Mouse (Mus musculus): Measurements from ENCODE around the gene Vamp5. TPM values are rescaled to one million over a fixed set of nuclear protein-coding genes. Genes with fewer than 3 reads are reported as not detected.

Vamp5 gene
- polyA plus RNA-seq, 1 experiment from 2014 or later: 26.3 TPM

DNA sequence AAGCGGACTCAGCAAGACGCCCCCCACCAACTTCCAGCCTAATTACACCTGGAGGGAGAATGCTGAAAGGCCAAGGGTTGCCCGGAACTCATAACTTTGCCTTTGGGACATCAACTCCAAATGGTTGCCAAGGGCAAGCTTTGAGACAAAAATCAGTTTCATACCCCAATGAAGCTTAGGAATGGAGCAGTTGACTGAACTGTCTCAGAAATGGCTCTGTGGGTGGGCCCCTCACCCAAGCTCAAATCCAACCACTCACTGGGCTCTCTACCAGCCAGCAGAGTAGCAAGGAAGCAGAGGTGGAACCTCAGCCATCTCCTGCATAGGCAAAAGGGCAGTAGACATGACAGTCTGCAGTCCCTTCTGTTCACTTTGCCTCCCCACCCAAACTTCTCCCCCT is 7.5 kb upstream of the Vamp5 start:
- 85% methylated on average over 3 of the region's 3 CpGs for WGBS
- Histone ChIP-seq H3K36me3 (ENCODE audit: control insufficient read depth, insufficient read depth, low read length) (peaks cover 12% of the 10 kb centered on the region; the same call in 1 of the 2 replicates), H3K4me2 (replicated peaks; ENCODE audit: low read depth, low read length) (no peak overlapping the region)

DNA sequence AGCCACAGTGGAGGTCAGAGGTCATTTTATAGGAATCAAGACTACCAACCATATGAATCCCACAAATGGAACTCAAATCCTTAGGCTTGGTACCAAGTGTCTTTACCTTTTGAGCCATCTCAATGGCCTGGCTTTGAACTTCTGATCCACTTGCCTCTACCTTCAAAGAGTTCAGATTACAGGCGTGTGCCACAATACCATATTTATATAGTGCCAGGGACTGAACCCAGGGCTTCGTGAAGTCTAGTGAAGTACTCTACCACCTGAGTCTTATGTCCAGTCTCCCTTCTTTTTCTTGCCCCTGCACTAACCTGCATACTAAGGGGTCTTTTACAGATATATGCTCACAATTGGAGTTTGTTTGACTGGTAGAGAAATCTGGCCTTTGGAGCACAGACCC is 6.3 kb upstream of the Vamp5 start:
- no peak overlapping the region for H3K27ac ChIP-seq (ENCODE audit: low read length)
- no peaks in the 10 kb centered on the region for H3K27me3 ChIP-seq (ENCODE audit: control insufficient read depth, insufficient read depth, low read length)
- no peak for ATAC-seq (ENCODE audit: insufficient number of reproducible peaks, insufficient read depth, low FRiP score, low read depth)
- H3K4me1 ChIP-seq (ENCODE audit: control insufficient read depth, insufficient read depth, low read length): peaks cover 15% of the 10 kb centered on the region; the same call in 1 of the 2 replicates
- no peaks in the 10 kb centered on the region for H3K9me3 ChIP-seq (ENCODE audit: control insufficient read depth, low read depth, low read length)
- H3K4me2 ChIP-seq (replicated peaks; ENCODE audit: low read depth, low read length): no peak overlapping the region
- WGBS: 86% methylated on average over 2 of the region's 2 CpGs
- no peak overlapping the region for H3K9ac ChIP-seq (replicated peaks; ENCODE audit: low read depth, low read length)
- no peak overlapping the region for H3K4me3 ChIP-seq (ENCODE audit: low read depth, low read length)
- peaks cover 12% of the 10 kb centered on the region; the same call in 1 of the 2 replicates for H3K36me3 ChIP-seq (ENCODE audit: control insufficient read depth, insufficient read depth, low read length)

More for the DNA sequence above, 7.5 kb upstream of the Vamp5 start:
- no peak overlapping the region for H3K9ac ChIP-seq (replicated peaks; ENCODE audit: low read depth, low read length)
- H3K4me1 ChIP-seq (ENCODE audit: control insufficient read depth, insufficient read depth, low read length): peaks cover 15% of the 10 kb centered on the region; the same call in 1 of the 2 replicates
- no peaks in the 10 kb centered on the region for H3K9me3 ChIP-seq (ENCODE audit: control insufficient read depth, low read depth, low read length)
- H3K27ac ChIP-seq (ENCODE audit: low read length): no peak overlapping the region
- H3K4me3 ChIP-seq (ENCODE audit: low read depth, low read length): no peak overlapping the region
- H3K27me3 ChIP-seq (ENCODE audit: control insufficient read depth, insufficient read depth, low read length): no peaks in the 10 kb centered on the region
- ATAC-seq (ENCODE audit: insufficient number of reproducible peaks, insufficient read depth, low FRiP score, low read depth): no peak

GRCm38 (mm10) chr6:72385258-72385657 is 5.0 kb upstream of the Vamp5 start:
- Histone ChIP-seq H3K27me3 (ENCODE audit: control insufficient read depth, insufficient read depth, low read length) (no peaks in the 10 kb centered on the region), H3K9ac (replicated peaks; ENCODE audit: low read depth, low read length) (no peak overlapping the region), H3K4me2 (replicated peaks; ENCODE audit: low read depth, low read length) (no peak overlapping the region), H3K9me3 (ENCODE audit: control insufficient read depth, low read depth, low read length) (no peaks in the 10 kb centered on the region), H3K36me3 (ENCODE audit: control insufficient read depth, insufficient read depth, low read length) (peaks cover 12% of the 10 kb centered on the region; the same call in 1 of the 2 replicates), H3K4me3 (ENCODE audit: low read depth, low read length) (no peak overlapping the region), H3K27ac (ENCODE audit: low read length) (no peak overlapping the region), H3K4me1 (ENCODE audit: control insufficient read depth, insufficient read depth, low read length) (peaks cover 12% of the 10 kb centered on the region; the same call in 1 of the 2 replicates)
- WGBS: 83% methylated on average over 4 of the region's 4 CpGs
- no peak for ATAC-seq (ENCODE audit: insufficient number of reproducible peaks, insufficient read depth, low FRiP score, low read depth)

DNA sequence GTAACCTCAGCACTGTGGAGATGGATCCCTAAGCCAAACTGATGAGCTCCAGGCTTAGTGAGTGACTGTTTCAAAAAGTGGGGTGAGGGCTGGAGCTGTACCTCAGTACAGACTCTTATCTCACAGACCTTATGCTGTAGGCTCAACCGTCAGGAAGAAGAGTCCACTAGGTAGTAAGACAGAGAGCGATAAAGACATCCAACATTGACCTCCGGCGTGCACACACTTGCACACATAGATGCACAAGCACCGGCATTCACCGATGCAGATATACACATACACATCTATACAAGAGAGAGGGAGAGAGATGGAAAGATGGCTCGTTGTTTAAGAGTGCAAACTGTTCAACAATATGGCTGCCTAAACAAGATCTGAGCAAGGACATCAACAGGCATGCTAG is 3.7 kb upstream of the Vamp5 start:
- H3K27ac ChIP-seq (ENCODE audit: low read length): no peak overlapping the region

GRCm38 (mm10) chr6:72383142-72383820 is 3.0 kb upstream of the Vamp5 start:
- H3K4me1 ChIP-seq (ENCODE audit: control insufficient read depth, insufficient read depth, low read length): peaks cover 1% of the 10 kb centered on the region; the same call in 1 of the 2 replicates
- H3K4me2 ChIP-seq (replicated peaks; ENCODE audit: low read depth, low read length): no peak overlapping the region
- H3K9me3 ChIP-seq (ENCODE audit: control insufficient read depth, low read depth, low read length): no peaks in the 10 kb centered on the region
- peaks cover 12% of the 10 kb centered on the region; the same call in 1 of the 2 replicates for H3K36me3 ChIP-seq (ENCODE audit: control insufficient read depth, insufficient read depth, low read length)
- no peak overlapping the region for H3K27ac ChIP-seq (ENCODE audit: low read length)
- H3K27me3 ChIP-seq (ENCODE audit: control insufficient read depth, insufficient read depth, low read length): no peaks in the 10 kb centered on the region
- no peak for ATAC-seq (ENCODE audit: insufficient number of reproducible peaks, insufficient read depth, low FRiP score, low read depth)
- 81% methylated on average over 6 of the region's 6 CpGs for WGBS
- H3K9ac ChIP-seq (replicated peaks; ENCODE audit: low read depth, low read length): no peak overlapping the region
- no peak overlapping the region for H3K4me3 ChIP-seq (ENCODE audit: low read depth, low read length)

More for the DNA sequence above, 3.7 kb upstream of the Vamp5 start:
- Histone ChIP-seq H3K4me2 (replicated peaks; ENCODE audit: low read depth, low read length) (no peak overlapping the region), H3K4me3 (ENCODE audit: low read depth, low read length) (no peak overlapping the region), H3K9ac (replicated peaks; ENCODE audit: low read depth, low read length) (no peak overlapping the region), H3K27me3 (ENCODE audit: control insufficient read depth, insufficient read depth, low read length) (no peaks in the 10 kb centered on the region), H3K4me1 (ENCODE audit: control insufficient read depth, insufficient read depth, low read length) (peaks cover 8% of the 10 kb centered on the region; the same call in 1 of the 2 replicates), H3K36me3 (ENCODE audit: control insufficient read depth, insufficient read depth, low read length) (peaks cover 12% of the 10 kb centered on the region; the same call in 1 of the 2 replicates), H3K9me3 (ENCODE audit: control insufficient read depth, low read depth, low read length) (no peaks in the 10 kb centered on the region)
- ATAC-seq (ENCODE audit: insufficient number of reproducible peaks, insufficient read depth, low FRiP score, low read depth): peak; percentile 33; the same call in 1 of the 2 replicates
- 91% methylated on average over 7 of the region's 7 CpGs for WGBS

- H3K4me3 ChIP-seq (ENCODE audit: low read depth, low read length): no peak overlapping the region
Measured at GRCm38 (mm10) chr6:72382494-72382893, 2.2 kb upstream of the Vamp5 start.

GRCm38 (mm10) chr6:72379377-72380130 is 714 bp downstream of the Vamp5 start:
- Histone ChIP-seq H3K4me3 (ENCODE audit: low read depth, low read length) (peak overlapping the region; percentile 52), H3K4me2 (replicated peaks; ENCODE audit: low read depth, low read length) (peak overlapping the region; percentile 68), H3K9me3 (ENCODE audit: control insufficient read depth, low read depth, low read length) (no peaks in the 10 kb centered on the region), H3K9ac (replicated peaks; ENCODE audit: low read depth, low read length) (peak overlapping the region; percentile 36; the same call in 1 of the 2 replicates), H3K27me3 (ENCODE audit: control insufficient read depth, insufficient read depth, low read length) (no peaks in the 10 kb centered on the region), H3K27ac (ENCODE audit: low read length) (peak overlapping the region; percentile 11; the same call in 1 of the 2 replicates), H3K4me1 (ENCODE audit: control insufficient read depth, insufficient read depth, low read length) (no peaks in the 10 kb centered on the region), H3K36me3 (ENCODE audit: control insufficient read depth, insufficient read depth, low read length) (no peaks in the 10 kb centered on the region)
- peak; percentile 15; the same call in 1 of the 2 replicates for ATAC-seq (ENCODE audit: insufficient number of reproducible peaks, insufficient read depth, low FRiP score, low read depth)
- 41% methylated on average over 7 of the region's 7 CpGs for WGBS

More at GRCm38 (mm10) chr6:72382494-72382893, 2.2 kb upstream of the Vamp5 start:
- 73% methylated on average over 6 of the region's 6 CpGs for WGBS
- no peak overlapping the region for H3K4me2 ChIP-seq (replicated peaks; ENCODE audit: low read depth, low read length)
- H3K36me3 ChIP-seq (ENCODE audit: control insufficient read depth, insufficient read depth, low read length): peaks cover 8% of the 10 kb centered on the region; the same call in 1 of the 2 replicates
- H3K27me3 ChIP-seq (ENCODE audit: control insufficient read depth, insufficient read depth, low read length): no peaks in the 10 kb centered on the region
- no peak overlapping the region for H3K9ac ChIP-seq (replicated peaks; ENCODE audit: low read depth, low read length)
- H3K9me3 ChIP-seq (ENCODE audit: control insufficient read depth, low read depth, low read length): no peaks in the 10 kb centered on the region
- no peaks in the 10 kb centered on the region for H3K4me1 ChIP-seq (ENCODE audit: control insufficient read depth, insufficient read depth, low read length)
- no peak for ATAC-seq (ENCODE audit: insufficient number of reproducible peaks, insufficient read depth, low FRiP score, low read depth)
- H3K27ac ChIP-seq (ENCODE audit: low read length): no peak overlapping the region

GRCm38 (mm10) chr6:72378510-72379234 is 1.6 kb downstream of the Vamp5 start:
- WGBS: 85% methylated on average over 8 of the region's 8 CpGs
- H3K27ac ChIP-seq (ENCODE audit: low read length): no peak overlapping the region
- no peak overlapping the region; the same call in 1 of the 2 replicates for H3K4me2 ChIP-seq (replicated peaks; ENCODE audit: low read depth, low read length)

More at GRCm38 (mm10) chr6:72378510-72379234, 1.6 kb downstream of the Vamp5 start:
- no peak overlapping the region for H3K4me3 ChIP-seq (ENCODE audit: low read depth, low read length)
- H3K9me3 ChIP-seq (ENCODE audit: control insufficient read depth, low read depth, low read length): no peaks in the 10 kb centered on the region
- ATAC-seq (ENCODE audit: insufficient number of reproducible peaks, insufficient read depth, low FRiP score, low read depth): no peak
- no peaks in the 10 kb centered on the region for H3K36me3 ChIP-seq (ENCODE audit: control insufficient read depth, insufficient read depth, low read length)
- no peak overlapping the region for H3K9ac ChIP-seq (replicated peaks; ENCODE audit: low read depth, low read length)
- no peaks in the 10 kb centered on the region for H3K27me3 ChIP-seq (ENCODE audit: control insufficient read depth, insufficient read depth, low read length)
- no peaks in the 10 kb centered on the region for H3K4me1 ChIP-seq (ENCODE audit: control insufficient read depth, insufficient read depth, low read length)

All from stomach, embryonic 14.5 days (tissue).